Mouse (Mus musculus) lung, adult 18-20 months (tissue): ENCODE data around the gene Pank4.

Source experiments
- DNase-seq, 2 experiments: peaks; one replicate each; pipeline ENCODE4 v3.0.0; 2022; ENCODE audit warnings: mixed read lengths in 2 of 2

The Pank4 gene

DNA sequence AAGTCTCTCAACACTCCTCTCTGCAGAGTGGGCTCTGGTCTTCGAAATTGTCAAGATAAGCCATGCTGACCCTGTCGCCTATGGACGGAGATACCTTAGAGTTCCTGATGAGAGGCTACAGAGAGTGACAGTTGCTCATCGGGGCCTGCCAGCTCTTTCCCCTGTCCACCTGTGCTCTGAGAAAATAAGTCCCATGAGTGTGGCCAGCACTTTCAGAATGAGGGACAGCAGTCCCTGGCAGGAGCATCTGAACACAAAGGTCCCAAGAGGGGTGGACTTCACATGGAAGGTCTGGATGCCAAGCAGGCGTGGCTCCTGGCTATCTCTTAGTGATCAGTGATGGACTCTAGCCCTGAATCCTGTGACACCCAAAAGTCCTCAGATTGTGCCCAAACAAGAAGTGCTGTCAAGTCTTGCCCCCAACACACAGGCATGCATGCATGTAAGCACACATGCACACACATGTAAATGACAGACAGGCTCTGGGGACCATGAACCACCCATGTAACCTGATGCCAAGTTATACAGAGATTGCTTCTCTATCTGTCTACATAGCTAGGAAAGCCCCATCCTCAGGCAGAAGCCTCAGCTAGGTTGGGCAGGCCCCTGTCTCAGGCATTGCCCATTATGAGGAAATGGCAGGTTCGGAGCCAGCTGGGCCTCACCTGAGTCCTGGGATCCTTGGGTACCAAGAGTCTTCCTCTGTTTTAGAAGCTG lies 20.4 kb upstream of the Pank4 start:
- no peak for DNase-seq

DNA sequence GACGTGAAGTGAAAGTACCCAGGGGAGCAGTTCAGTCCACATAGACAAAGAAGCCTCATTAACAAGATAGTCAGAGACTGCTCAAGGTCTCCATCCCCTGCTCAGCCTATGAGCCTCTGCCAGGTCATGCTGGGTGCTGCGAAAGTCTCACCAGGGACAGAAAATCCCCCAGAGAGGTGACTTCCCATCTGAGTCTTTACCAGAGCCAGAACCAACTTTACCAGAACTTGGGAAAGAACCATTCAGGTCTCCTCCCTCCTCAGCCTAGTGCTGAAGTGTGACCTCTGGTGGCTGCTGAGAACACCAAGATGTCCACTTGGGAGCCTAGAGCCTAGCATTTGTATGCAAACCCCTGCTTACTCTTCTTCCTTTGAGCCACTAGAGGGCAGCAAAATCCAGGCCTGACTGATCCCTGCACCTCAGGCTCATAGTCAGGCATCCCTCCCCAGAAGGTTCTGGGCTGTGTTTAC lies 19.8 kb upstream of the Pank4 start:
- DNase-seq: peak; percentile 85 to 89

DNA sequence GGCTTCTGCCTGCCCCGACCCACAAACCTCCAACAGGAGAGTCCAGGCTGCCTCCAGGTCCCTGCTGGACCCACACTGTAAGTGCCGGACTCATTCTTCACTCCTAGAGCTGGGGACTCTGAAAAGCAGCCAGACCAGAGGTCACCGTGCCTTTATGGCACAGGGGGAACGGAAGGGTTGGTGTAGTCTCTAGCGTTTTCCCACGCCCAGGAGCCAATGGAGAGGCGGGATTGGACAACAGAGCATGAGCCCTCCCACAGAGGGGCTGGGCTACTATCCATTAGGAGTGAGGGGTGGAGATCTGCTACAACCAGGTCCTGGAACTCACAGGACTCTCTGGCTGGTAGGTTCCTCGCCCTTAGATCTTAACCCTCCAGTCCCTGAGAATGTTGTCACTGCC lies 17.6 kb upstream of the Pank4 start:
- DNase-seq: peak; percentile 80

DNA sequence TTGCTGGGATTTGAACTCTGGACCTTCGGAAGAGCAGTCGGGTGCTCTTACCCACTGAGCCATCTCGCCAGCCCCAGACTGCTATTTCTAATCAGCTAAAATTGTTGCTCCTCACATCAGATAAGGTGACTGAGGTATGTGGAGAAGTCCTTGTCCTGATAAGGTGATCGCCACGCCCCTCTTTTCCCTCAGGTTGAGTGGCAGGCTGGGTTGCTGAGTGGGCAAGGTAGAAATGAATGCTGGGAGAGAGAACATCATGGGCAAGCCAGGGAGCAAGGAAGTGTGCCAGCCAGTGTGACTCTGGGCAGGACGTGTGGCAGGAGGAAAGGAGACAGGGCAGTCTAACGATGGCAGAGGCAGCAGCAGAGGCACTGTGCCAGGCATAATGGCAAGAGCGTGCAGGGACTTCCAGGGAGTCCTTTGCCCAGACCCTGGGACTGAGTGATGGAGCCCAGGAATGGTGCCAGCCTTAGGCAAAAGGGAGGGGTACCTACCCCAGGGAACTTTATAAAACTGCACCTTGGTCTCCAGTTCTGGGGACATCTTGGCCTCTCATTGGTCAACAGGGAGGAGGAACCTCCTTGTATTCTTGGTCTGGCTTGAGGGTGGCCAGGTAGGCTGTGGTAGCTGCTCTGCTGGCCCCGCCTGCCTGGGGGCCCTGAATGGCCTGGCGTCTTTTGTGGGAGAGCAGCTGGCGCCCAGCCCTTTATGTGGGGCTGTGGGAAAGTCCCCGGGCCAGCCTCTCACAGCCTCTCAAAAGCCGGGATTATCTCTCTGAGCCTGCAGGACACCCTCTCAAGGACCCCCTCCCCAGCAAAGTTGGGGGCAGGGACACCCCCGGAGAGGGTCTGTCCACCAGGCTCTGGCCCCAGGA lies 15.6 kb upstream of the Pank4 start:
- peak; percentile 72 to 73 for DNase-seq

DNA sequence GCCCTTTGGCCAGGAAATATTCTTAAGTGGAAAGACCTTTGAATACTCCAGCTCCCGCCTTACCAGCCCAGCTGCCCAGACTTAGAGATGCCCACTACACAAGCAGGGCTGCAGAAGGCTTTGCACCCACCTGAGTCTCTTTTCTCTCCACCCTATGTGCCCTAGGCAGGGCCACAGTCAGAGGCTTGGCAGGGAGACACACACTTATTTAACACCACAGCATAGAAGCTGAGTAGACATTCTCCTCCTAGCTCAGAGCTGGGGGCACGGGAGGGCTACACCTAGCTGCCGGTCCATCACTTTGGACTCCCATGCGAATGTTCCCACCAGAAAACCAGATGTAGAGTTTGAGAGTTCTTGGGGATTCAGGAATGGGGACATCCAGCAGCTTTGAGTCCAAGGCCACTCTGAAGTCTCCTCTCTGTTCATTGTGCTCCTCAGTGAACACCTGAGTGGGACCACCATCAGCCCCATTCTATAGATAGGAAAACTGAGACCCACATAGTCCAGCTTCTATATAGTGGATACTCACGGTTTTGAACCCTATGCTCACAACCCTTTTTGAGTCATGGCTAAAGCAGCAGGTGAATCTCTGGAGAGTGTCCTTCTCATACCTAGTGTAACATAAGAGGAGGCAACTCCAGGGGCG lies 14.9 kb upstream of the Pank4 start:
- DNase-seq: no peak

DNA sequence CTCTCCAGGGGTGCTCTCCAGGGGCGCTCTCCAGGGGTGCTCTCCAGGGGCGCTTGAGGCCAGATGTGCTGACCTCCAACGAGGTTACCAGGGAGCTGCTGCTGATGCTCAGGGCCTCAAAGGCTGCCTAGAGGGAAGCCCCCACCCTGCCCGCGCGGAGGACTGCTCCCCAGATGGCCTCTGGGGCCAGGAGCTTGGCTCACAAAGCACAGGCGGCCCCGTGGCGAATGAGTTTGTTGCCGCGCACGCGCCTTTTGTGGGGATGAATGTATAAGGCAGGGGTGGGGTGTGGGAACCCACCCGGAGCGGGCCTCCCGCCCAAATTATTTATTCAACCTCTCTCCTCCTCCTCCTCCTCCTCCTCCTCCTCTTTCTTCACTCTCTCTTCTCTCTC lies 14.3 kb upstream of the Pank4 start:
- DNase-seq: no peak

DNA sequence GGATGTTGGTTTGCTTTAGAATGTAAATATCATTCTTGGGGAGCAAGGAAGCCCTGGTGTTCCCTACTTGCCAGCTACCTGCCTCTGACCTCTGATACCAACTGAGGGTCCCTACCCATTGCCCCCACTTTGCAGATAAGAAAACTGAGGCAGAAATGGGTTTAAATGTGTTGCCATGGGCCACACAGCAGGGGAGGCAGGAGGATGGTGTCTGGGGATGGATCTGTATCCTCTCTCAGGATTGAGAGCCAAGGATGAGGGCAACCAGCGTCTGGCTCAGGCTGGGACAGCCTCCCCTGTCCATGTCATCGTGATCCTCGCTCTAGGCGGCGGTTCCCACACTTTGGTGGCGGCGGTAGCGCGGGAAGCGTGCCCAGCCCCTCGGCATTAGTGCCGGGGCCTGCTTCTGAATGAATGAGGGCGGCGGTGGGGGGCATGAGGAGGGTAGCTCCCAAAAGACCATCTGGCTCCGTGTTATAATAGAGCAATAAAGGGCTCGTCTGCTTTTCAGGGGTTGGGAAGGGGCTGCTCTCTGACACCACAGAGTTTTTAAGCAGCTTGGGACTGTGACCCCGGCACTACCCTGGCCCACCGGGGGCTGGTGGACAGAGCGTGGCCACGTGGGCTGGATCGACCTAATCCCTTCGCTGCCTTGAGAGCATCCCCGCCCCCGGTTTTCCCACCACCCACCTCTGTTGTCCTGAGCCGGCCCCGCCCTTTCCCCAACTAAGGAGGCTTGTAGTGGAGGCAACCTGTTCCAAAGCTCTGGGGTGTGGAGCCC lies 11.3 kb upstream of the Pank4 start:
- no peak for DNase-seq

DNA sequence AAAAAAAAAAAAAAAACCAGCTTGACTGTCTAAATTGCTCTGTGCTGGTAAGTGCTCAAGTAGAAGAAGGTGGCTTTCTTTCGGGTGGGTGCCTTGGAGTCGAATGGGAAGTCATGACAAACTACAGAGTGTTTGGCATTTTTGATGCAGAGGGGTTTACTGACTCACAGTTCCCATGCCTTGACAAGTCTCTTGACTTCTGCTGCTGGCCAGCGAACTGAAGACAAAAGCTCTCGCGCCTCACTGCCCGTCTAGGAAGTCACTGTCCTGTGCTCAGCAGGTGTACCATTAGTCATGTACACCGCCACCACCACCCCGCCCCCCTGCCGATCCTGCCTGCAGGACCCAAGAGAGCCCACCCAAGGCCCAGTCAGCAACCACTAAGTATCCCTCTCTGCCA lies 7.3 kb upstream of the Pank4 start:
- DNase-seq: no peak

DNA sequence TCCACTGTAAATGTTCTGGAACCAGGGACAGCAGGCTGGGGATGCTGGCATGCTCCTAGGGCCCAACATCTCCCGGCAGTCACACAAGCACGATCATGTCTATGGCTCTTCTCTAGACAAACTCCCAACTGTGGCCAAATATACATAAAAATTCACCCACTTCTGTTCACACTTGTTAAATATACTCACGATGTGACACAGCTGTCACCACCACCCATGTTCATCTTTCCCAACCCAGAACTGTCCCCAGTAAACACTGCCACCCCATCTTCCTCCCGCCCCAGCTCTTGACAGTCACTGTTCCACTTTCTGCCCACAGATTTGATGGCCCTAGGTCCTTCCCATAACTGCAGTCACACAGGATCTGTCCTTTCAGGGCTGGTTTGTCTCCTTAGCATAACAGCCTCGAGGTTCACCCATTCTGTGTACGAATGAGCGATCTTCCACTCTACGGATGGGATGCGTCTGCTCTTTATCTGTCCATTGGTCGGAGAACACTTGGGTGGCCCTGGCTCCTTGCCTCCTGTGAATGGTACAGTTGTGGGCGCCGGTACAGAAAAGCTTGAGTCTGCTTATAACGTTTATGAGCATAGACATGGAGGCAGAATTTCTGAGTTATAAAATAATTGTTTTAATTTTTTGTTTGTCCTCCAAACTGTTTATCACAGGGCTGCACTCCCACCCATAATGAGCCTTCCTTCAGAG lies 6.5 kb upstream of the Pank4 start:
- DNase-seq: no peak

DNA sequence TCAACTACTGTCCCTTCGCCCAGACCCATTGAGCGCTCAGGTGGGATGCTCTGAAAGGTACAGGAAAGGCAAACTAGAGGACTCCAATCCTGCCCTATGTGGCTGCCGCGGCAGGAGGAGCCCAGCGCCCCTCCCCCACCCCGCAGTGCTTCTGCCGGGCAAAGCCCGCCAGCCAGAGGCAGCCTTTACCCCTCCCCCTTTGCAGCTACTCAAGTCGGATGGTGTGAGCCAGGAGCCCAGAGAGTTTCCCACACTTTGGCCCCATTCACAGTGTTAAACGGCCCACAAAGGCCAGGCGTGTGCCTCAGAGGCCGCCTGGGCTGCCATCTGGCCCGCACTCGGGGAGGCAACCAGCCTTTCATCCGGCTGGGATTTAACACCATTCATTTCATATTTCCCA lies 5.8 kb upstream of the Pank4 start:
- DNase-seq: no peak

DNA sequence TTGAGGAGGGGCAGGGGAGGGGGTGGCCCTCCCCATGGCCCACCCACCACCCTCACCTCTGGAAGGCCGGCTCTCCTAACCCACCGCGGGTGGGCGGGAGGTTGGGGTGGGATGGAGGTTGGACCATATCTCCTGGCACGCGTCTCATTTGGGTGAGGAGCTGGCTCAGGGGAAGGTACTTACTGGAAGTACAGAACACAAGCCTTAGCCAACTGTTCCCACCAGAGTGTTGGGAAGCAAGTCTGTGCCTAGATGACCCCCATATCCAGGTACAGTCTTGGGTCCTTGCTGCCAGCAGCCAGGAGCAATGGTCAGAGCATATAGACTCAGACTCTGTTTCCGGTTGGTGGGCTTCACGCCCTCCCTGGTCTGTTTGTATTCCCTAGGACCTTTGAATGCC lies 5.3 kb upstream of the Pank4 start:
- DNase-seq: no peak

DNA sequence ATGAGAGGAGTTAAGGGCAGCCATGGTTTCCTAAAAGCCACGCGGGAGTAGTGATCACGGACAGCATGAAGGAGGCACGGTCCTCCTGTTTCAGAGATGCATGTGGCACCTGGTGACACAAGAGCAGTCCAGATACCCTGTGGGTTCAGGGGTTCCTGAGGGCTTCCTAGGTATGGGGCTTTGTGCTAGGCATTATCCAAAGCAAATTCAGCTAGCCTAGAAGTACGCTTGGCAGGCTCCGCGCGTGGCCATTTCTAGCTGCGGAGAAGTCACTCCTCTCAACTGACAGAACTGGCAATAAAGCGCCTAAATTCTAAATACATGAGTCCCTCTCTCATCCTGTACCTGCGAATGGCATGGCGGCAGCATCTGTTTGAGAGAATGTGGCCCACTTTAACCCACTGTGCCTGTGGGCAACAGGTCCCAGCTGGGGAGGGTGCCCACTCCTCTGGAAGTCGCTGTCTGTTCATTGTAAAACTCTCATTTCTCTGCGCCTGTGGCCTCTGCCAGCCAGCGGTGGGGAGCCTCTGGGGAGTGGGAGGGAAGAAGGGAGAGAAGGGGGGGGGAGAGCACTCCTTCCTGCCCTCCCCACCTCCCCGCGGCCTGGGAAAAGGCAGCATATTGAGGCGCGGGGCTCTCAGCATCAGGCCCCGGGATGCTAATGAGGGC lies 3.8 kb upstream of the Pank4 start:
- DNase-seq: no peak

DNA sequence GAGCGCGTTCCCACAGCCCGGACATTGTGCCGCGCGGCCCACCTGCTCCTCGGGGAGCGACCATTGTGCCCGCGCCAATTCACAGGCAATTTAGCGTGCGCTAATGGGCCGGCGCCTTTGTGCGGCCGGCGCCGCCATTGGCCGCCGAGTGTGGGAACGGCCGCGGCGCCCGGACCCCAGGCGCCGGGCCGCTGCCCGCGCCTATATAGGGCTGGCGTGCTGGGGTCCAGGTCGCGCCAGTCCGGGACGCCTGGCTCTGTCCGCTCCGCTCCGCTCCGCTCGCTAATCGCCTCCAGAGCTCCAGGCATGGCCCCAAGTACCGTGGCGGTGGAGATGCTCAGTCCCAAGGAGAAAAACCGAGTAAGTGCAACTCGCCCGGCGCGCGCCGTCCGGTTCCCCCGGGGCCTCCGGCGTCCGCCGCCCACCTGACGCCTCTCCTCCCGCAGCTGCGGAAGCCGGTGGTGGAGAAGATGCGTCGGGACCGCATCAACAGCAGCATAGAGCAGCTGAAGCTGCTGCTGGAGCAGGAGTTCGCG lies 3.2 kb upstream of the Pank4 start, which contains the start of gene Hes5:
Gene Hes5, plus strand, starts transcription at position 234 of the 536 bp plus-strand sequence.
- no peak for DNase-seq

DNA sequence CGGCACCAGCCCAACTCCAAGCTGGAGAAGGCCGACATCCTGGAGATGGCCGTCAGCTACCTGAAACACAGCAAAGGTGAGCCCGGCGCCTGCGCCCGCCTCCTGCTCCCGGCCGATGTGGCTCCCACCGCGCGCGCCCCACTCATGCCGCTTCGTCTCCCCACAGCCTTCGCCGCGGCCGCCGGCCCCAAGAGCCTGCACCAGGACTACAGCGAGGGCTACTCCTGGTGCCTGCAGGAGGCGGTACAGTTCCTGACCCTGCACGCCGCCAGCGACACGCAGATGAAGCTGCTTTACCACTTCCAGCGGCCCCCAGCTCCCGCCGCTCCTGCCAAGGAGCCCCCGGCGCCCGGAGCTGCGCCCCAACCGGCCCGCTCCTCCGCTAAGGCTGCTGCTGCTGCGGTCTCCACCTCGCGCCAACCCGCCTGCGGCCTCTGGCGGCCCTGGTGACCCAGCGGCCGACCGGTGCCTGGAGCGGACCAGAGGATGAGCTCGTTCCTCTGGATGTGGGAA lies 2.6 kb upstream of the Pank4 start:
- no peak for DNase-seq

DNA sequence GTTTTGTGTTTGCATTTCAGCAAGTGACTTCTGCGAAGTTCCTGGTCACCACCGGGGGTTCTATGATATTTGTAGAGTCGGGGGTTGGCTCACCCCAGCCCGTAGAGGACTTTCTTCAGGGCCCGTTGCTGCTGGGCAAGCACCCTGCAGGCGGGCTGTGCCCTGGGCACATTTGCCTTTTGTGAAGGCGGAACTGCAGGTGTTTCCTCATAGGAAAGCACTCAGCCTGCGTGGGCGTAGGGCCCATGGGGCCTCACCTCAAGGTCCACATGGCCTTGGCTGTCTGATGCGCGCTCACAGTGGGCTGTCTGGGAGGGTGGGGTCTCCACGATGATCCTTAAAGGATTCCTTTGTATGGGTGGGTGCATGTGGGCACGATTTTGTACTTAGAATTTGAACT lies 2.0 kb upstream of the Pank4 start:
- peak in 1 of 2 experiments; percentile 60 for DNase-seq

DNA sequence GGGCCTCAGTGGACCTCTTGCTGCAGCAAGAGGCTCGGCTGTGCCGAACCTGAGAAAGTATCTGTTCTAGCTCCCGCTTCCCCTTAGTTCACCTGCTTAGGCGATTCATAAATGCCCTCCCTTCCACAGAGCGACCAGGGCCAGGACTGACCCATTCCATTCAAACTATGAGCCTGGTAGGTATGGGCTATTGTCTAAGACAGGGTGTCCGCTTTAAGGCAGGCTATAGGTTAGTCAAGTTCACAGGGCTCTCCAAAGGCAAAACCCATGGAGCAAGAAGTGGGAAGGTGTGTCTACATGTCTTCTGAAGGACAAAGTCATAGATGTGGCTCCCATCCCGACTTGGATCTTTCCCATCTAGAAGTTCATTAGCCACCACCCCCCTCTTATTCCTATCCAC lies 1.2 kb upstream of the Pank4 start:
- DNase-seq: no peak

DNA sequence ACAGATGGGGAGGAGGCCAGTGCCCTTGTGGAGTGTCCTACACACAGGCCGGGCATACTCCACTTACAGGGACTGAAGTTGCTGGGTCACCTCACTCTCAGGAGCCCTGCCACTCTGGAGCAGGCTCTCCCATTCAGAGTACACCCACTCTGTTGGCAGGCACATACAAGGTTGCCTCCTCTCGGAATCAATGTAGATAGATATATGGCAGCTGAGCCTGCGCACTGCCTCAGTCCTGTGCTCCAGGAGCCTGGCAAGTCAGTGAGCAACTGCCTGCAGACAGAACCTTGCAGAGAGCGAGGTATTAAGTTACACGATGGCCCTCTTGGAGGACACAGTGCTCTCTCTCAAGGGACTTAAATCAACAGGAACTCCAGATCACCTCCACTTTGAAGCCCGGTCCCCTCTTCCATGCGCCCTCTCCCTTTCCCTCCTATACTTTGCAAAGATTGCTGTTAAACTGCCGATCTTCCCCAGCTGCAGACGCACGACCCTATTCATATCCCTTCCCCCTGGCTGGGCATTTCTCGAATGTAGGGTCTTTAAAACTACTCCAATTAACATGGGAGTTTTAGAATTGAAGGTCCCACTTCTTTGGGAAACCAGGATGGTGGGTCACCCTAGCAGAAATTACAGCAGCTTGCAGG lies 610 bp upstream of the Pank4 start:
- DNase-seq: no peak

DNA sequence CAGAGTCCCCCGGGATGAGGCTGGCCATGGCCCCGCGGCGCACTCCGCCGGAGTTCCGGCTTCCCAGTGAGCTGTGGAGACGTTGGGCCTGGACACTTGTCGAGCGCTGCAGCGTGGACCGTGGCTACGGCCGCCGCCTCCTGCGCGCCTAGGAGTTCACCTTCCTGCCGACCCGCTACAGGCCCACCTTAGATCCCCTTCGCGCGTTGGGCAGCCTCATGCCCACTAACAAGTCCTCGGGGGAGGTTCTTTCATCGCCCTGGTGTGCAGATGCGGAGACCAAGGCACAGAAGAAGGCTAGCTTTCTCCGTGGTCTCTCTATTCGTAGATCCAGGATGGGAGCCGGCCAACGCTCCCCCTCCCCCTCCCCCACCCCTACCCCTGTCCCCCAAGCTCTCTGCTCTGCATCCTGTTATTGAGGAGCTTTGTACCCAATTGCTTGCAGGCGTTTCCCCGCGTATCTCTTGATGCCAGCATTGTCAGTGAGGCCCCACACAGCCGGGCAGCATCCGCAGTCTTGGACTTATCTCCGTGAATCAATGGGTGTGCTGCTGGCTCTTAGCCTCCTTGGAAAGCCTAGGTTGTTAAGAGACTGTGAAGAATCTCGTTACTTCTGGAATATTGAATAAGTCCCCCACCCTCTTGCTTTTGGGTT lies 785 bp downstream of the Pank4 start:
- no peak for DNase-seq

DNA sequence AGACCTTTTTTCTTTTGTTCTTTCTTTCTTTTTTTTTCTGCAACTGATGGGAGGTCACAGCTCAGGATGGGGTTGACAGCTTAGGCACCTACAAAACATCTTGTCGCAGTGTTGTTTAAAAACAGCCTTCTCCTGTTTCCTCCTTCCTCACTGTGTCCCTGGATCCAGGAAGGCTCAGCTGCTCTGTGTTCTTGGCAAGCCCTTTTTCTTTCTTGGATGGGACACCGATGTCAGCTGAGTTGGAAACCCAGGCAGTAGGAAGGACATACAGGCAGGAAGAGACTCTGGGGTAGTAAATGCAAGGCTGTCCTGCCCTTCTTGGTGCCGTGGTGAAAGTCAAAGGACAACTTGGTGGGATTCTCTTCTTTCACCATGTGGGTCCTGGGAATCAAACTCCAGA lies 1.9 kb downstream of the Pank4 start:
- DNase-seq: no peak

DNA sequence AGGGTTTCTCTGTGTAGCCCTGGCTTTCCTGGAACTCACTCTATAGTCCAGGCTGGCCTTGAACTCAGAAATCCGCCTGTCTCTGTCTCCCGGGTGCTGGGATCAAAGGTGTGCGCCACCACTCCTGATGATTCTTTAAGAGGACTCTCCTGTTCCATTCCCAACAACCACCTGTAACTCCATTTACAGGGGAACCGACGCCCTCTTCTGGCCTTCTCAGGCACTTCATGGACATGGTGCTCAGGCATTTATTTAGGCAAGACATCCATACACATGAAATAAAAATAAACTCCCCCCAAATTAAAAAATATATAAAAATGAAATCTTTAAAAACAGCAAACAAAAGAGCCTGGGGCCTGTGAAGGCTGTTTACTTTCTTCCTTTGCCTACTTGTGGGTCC lies 3.2 kb downstream of the Pank4 start:
- peak; percentile 46 to 57 for DNase-seq
